Mouse (Mus musculus) adrenal gland, postnatal 10 days (tissue): ENCODE data around the gene Fez2. TPM values are rescaled to one million over a fixed set of nuclear protein-coding genes. Genes with fewer than 3 reads are reported as not detected.

Experiments
- total RNA-seq, 2 experiments: library from RNA; stranded (reverse); gene quantifications; 2 replicates each; pipeline ENCODE4 v1.2.3; 2021

Gene Fez2
- total RNA-seq, 2 experiments from 2014 or later, result 36.7 to 45.4 TPM

Other genes with a start within 250 kb of the Fez2 start
- 10 to 100 TPM; 28.1 to 31.4 TPM for gene Crim1, start 217.9 kb downstream of the Fez2 start, total RNA-seq
- 1 to 10 TPM; 1.7 to 1.9 TPM for gene Vit, start 89.9 kb upstream of the Fez2 start, total RNA-seq